Mouse (Mus musculus) hindbrain, embryonic 13.5 days (tissue): ENCODE measurements around the gene Adcy5. TPM values are rescaled to one million over a fixed set of nuclear protein-coding genes. Genes with fewer than 3 reads are reported as not detected.
A peak's percentile ranks its signal among the peaks of the same experiment; 100 is the strongest.

ENCODE experiments used
- ATAC-seq: fragments of 200-750 bp; cut with Nextera tagmentation; 2 replicates; pipeline ENCODE4 v1.8.0; 2017; ENCODE audit warnings: moderate TSS enrichment; ENCODE audit not compliant: low FRiP score
- H3K27ac ChIP-seq: fragments of 300-500 bp; sonication (generic); 2 replicates; pipeline ENCODE4 v1.5.1; 2015; ENCODE audit warnings: inconsistent platforms, mild to moderate bottlenecking, moderate library complexity
- H3K27me3 ChIP-seq: fragments of 300-500 bp; sonication (generic); 2 replicates; pipeline ENCODE4 v1.6.1; 2015; ENCODE audit warnings: mild to moderate bottlenecking, inconsistent platforms
- H3K36me3 ChIP-seq: fragments of 300-500 bp; sonication (generic); 2 replicates; pipeline ENCODE4 v1.6.1; 2015; ENCODE audit warnings: mild to moderate bottlenecking, inconsistent platforms
- H3K4me1 ChIP-seq: fragments of 300-500 bp; sonication (generic); replicated peaks from 2 replicates; pipeline ENCODE4 v1.6.1; 2015; ENCODE audit warnings: inconsistent platforms
- H3K4me2 ChIP-seq: fragments of 300-500 bp; sonication (generic); 2 replicates; pipeline ENCODE4 v1.6.1; 2015; ENCODE audit warnings: inconsistent platforms, mild to moderate bottlenecking, moderate library complexity
- H3K4me3 ChIP-seq: fragments of 300-500 bp; sonication (generic); 2 replicates; pipeline ENCODE4 v1.5.1; 2015; ENCODE audit warnings: mild to moderate bottlenecking, inconsistent platforms
- H3K9ac ChIP-seq: fragments of 300-500 bp; sonication (generic); 2 replicates; pipeline ENCODE4 v1.6.1; 2015; ENCODE audit warnings: mild to moderate bottlenecking, inconsistent platforms
- H3K9me3 ChIP-seq: fragments of 300-500 bp; sonication (generic); 2 replicates; pipeline ENCODE4 v1.6.1; 2016; ENCODE audit warnings: inconsistent platforms
- WGBS: fragments of 180-500 bp; shearing (Covaris S2); methylation state at CpG from one replicate; pipeline ENCODE4 v1.1.7; 2015; 5-methylcytosine and 5-hydroxymethylcytosine counted together
- polyA plus RNA-seq: library from polyadenylated mRNA; unstranded; fragments of >200 nt; fragmentation: Nextera tagmentation; extraction: Ambion mirVana; gene quantifications from 2 replicates; pipeline ENCODE4 v1.2.1, GENCODE M21; 2015

Adcy5 gene
- polyA plus RNA-seq, 1 experiment from 2014 or later: 5.0 TPM

GRCm38 (mm10) chr16:35139416-35139815, 15.3 kb upstream of the Adcy5 start:
- peak overlapping the region; percentile 40; the same call in 1 of the 2 replicates for H3K27ac ChIP-seq
- no peaks in the 10 kb centered on the region for H3K9me3 ChIP-seq
- peaks cover 18% of the 10 kb centered on the region for H3K4me1 ChIP-seq
- no peak overlapping the region for H3K4me3 ChIP-seq
- H3K4me2 ChIP-seq: no peak overlapping the region
- ATAC-seq: no peak
- no peaks in the 10 kb centered on the region for H3K27me3 ChIP-seq
- no peak overlapping the region for H3K9ac ChIP-seq
- no peaks in the 10 kb centered on the region for H3K36me3 ChIP-seq
- 43% methylated on average over 6 of the region's 6 CpGs for WGBS

- H3K4me3 ChIP-seq: no peak overlapping the region
- peak overlapping the region; percentile 69 for H3K27ac ChIP-seq
- H3K4me2 ChIP-seq: peak overlapping the region; percentile 32; the same call in 1 of the 2 replicates
- H3K9ac ChIP-seq: no peak overlapping the region; the same call in 1 of the 2 replicates
- H3K27me3 ChIP-seq: no peaks in the 10 kb centered on the region
- no peaks in the 10 kb centered on the region for H3K36me3 ChIP-seq
- peaks cover 18% of the 10 kb centered on the region for H3K4me1 ChIP-seq
- peak; percentile 65 for ATAC-seq
- H3K9me3 ChIP-seq: no peaks in the 10 kb centered on the region
- 24% methylated on average over 11 of the region's 11 CpGs for WGBS
Observed at GRCm38 (mm10) chr16:35139873-35140619, 14.6 kb upstream of the Adcy5 start.

DNA sequence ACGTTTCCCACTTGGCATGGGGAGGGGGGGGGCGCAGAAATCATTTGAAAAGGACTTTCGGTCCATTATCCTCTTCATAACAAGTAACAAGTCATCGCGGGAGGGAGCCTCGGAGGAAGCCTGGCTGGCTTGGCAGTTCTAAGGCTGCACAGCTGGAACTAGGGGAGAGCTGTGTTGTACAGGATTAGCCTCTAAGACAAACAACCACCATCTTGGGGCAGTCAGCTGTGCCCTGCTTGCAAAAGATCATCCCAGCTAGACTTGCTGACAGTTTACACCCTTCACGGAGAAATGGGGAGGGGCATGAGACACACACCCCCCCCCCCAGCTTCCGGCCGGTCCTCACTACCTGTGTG, 14.1 kb upstream of the Adcy5 start:
- WGBS: 41% methylated on average over 9 of the region's 9 CpGs
- H3K9me3 ChIP-seq: no peaks in the 10 kb centered on the region
- H3K27me3 ChIP-seq: no peaks in the 10 kb centered on the region
- H3K27ac ChIP-seq: peak overlapping the region; percentile 69; the same call in 1 of the 2 replicates
- no peak overlapping the region for H3K4me3 ChIP-seq
- no peaks in the 10 kb centered on the region for H3K36me3 ChIP-seq
- ATAC-seq: peak; percentile 64; the same call in 1 of the 2 replicates
- H3K4me2 ChIP-seq: 0 out of 2 replicates have a peak overlapping the region, but pooled peaks have one; percentile 13
- H3K9ac ChIP-seq: no peak overlapping the region; the same call in 1 of the 2 replicates
- peaks cover 18% of the 10 kb centered on the region for H3K4me1 ChIP-seq

- no peaks in the 10 kb centered on the region for H3K27me3 ChIP-seq
- H3K27ac ChIP-seq: no peak overlapping the region
- no peaks in the 10 kb centered on the region for H3K9me3 ChIP-seq
- no peak overlapping the region for H3K9ac ChIP-seq
- ATAC-seq: no peak
- no peak overlapping the region for H3K4me3 ChIP-seq
- H3K4me2 ChIP-seq: no peak overlapping the region
- no peaks in the 10 kb centered on the region for H3K36me3 ChIP-seq
- 71% methylated on average over 8 of the region's 8 CpGs for WGBS
- H3K4me1 ChIP-seq: peaks cover 18% of the 10 kb centered on the region
Observed at GRCm38 (mm10) chr16:35141839-35142238, 12.8 kb upstream of the Adcy5 start.

- WGBS: 14% methylated on average over 4 of the region's 4 CpGs
- Histone ChIP-seq H3K9ac (no peak overlapping the region), H3K27ac (no peak overlapping the region), H3K27me3 (peaks cover 10% of the 10 kb centered on the region), H3K9me3 (no peaks in the 10 kb centered on the region; the same call in 1 of the 2 replicates), H3K4me2 (no peak overlapping the region), H3K4me3 (no peak overlapping the region), H3K36me3 (no peaks in the 10 kb centered on the region), H3K4me1 (no peaks in the 10 kb centered on the region)
- no peak for ATAC-seq
Observed at GRCm38 (mm10) chr16:35146153-35146552, 8.5 kb upstream of the Adcy5 start.

- Histone ChIP-seq H3K4me2 (peak overlapping the region; percentile 79; the same call in 1 of the 2 replicates), H3K4me1 (peaks cover 45% of the 10 kb centered on the region), H3K9me3 (no peaks in the 10 kb centered on the region), H3K36me3 (peaks cover 3% of the 10 kb centered on the region; the same call in 1 of the 2 replicates), H3K27me3 (peaks cover 54% of the 10 kb centered on the region), H3K4me3 (peak overlapping the region; percentile 83), H3K27ac (no peak overlapping the region), H3K9ac (0 out of 2 replicates have a peak overlapping the region, but pooled peaks have one; percentile 95)
- no peak for ATAC-seq
- 7% methylated on average over 12 of the region's 12 CpGs for WGBS
Observed at GRCm38 (mm10) chr16:35153146-35153755, 1.4 kb upstream of the Adcy5 start.

- H3K27ac ChIP-seq: peak overlapping the region; percentile 91
- H3K4me3 ChIP-seq: peak overlapping the region; percentile 83
- WGBS: under 1% methylated on average over 29 of the region's 29 CpGs
- H3K27me3 ChIP-seq: peaks cover 54% of the 10 kb centered on the region
- H3K4me1 ChIP-seq: peaks cover 55% of the 10 kb centered on the region
- peak overlapping the region; percentile 79 for H3K4me2 ChIP-seq
- H3K9ac ChIP-seq: peak overlapping the region; percentile 95
- ATAC-seq: peak; percentile 83
- peaks cover 3% of the 10 kb centered on the region; the same call in 1 of the 2 replicates for H3K36me3 ChIP-seq
- no peaks in the 10 kb centered on the region for H3K9me3 ChIP-seq
Observed at GRCm38 (mm10) chr16:35154245-35154640, 434 bp upstream of the Adcy5 start.

DNA sequence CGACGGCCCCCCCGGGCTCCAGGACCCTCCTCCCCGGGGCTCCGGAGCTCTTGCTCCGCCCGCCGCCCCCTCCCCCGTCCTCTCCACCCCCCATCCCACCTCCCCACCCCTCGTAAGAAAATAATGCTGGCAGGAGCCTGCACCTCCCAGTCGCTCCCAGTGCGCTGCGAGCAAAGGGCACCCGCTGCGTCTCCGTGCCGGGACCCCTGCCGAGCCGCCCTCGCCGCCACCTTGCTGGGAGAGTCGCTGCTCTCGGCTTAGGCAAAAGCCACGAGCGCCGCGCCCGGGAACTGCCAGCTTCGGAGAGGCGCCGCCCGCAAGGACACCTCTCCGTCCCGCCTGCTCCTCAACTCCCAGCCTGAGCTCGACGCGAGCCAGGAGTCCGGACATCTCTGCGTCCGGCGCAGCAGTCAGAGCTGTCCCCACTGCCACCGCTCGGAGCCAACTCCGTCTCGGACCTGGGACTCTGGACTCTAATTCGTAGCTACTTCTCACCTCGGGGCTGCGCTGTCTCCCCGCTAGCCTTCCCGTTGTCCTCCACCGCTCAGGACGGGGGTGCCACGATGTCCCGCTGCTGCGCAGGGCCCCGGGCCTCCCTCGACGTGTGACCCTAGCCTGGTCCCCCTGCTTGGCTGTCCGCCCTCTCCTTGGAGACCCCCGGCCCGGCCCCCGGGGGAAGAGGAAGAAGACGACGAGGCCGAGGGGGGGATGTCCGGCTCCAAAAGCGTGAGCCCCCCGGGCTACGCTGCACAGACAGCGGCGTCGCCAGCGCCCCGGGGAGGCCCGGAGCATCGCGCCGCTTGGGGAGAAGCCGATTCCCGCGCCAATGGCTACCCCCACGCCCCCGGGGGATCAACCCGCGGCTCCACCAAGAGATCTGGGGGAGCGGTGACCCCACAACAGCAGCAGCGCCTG, 971 bp downstream of the Adcy5 start:
- peaks cover 69% of the 10 kb centered on the region for H3K4me1 ChIP-seq
- peak overlapping the region; percentile 79 for H3K4me2 ChIP-seq
- H3K9ac ChIP-seq: peak overlapping the region; percentile 95
- 1% methylated on average over 78 of the region's 87 CpGs for WGBS
- peaks cover 49% of the 10 kb centered on the region for H3K27me3 ChIP-seq
- peak overlapping the region; percentile 91 for H3K27ac ChIP-seq
- peaks cover 3% of the 10 kb centered on the region; the same call in 1 of the 2 replicates for H3K36me3 ChIP-seq
- peak overlapping the region; percentile 83 for H3K4me3 ChIP-seq
- no peaks in the 10 kb centered on the region for H3K9me3 ChIP-seq
- peak; percentile 14 for ATAC-seq

DNA sequence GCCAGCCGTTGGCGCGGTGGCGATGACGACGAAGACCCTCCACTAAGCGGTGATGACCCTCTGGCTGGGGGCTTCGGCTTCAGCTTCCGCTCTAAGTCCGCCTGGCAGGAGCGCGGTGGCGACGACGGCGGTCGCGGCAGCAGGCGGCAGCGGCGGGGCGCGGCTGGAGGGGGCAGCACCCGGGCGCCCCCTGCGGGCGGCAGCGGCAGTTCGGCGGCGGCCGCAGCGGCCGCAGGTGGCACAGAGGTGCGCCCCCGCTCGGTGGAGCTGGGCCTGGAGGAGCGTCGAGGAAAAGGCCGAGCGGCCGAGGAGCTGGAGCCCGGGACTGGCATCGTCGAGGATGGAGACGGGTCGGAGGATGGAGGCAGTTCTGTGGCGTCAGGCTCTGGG, 1.6 kb downstream of the Adcy5 start:
- Histone ChIP-seq H3K4me1 (peaks cover 76% of the 10 kb centered on the region), H3K27me3 (peaks cover 43% of the 10 kb centered on the region), H3K4me3 (peak overlapping the region; percentile 83), H3K27ac (0 out of 2 replicates have a peak overlapping the region, but pooled peaks have one; percentile 91), H3K4me2 (peak overlapping the region; percentile 79), H3K36me3 (peaks cover 3% of the 10 kb centered on the region; the same call in 1 of the 2 replicates), H3K9ac (peak overlapping the region; percentile 95), H3K9me3 (no peaks in the 10 kb centered on the region)
- 1% methylated on average over 48 of the region's 48 CpGs for WGBS
- no peak for ATAC-seq

DNA sequence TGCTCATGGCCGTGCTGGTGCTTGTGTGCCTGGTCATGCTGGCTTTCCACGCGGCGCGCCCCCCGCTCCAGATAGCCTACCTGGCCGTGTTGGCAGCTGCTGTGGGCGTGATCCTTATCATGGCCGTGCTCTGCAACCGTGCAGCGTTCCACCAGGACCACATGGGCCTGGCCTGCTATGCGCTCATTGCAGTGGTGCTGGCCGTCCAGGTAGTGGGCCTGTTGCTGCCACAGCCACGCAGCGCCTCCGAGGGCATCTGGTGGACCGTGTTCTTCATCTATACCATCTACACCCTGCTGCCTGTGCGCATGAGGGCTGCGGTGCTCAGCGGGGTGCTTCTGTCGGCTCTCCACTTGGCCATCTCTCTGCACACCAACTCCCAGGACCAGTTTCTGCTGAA, 2.2 kb downstream of the Adcy5 start:
- WGBS: 75% methylated on average over 21 of the region's 21 CpGs
- H3K9ac ChIP-seq: peak overlapping the region; percentile 95; the same call in 1 of the 2 replicates
- ATAC-seq: no peak
- H3K4me1 ChIP-seq: peaks cover 81% of the 10 kb centered on the region
- H3K9me3 ChIP-seq: no peaks in the 10 kb centered on the region
- H3K4me2 ChIP-seq: peak overlapping the region; percentile 79
- H3K27ac ChIP-seq: no peak overlapping the region
- peak overlapping the region; percentile 83 for H3K4me3 ChIP-seq
- H3K27me3 ChIP-seq: peaks cover 37% of the 10 kb centered on the region
- H3K36me3 ChIP-seq: peaks cover 3% of the 10 kb centered on the region; the same call in 1 of the 2 replicates

DNA sequence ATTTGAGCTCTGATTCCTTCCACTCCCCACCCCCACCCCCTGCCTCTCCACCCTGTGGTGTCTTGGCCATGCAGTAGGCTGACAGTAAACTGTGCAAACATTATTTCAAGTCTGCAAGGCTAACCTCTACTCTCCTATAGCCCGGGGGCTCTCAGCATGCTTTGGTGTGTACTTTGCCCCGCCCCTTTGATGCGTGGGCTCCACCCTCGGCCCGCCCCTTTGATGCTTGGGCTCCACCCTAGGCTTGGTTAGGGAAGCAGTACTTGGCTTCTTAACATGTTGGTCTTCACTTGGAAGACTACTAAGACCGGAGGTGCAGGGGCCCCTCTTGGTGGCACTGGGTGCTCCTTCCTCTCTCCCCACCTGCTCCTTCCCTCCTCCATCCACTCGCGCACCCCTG, 4.9 kb downstream of the Adcy5 start:
- Histone ChIP-seq H3K4me1 (peaks cover 78% of the 10 kb centered on the region), H3K4me3 (peak overlapping the region; percentile 17), H3K36me3 (peaks cover 3% of the 10 kb centered on the region; the same call in 1 of the 2 replicates), H3K9me3 (no peaks in the 10 kb centered on the region), H3K27ac (no peak overlapping the region), H3K27me3 (peaks cover 18% of the 10 kb centered on the region), H3K9ac (0 out of 2 replicates have a peak overlapping the region, but pooled peaks have one; percentile 8), H3K4me2 (peak overlapping the region; percentile 79)
- WGBS: 60% methylated on average over 8 of the region's 8 CpGs
- no peak for ATAC-seq
